Mouse (Mus musculus) frontal cortex, postnatal 36 days (tissue): ENCODE data around the gene Wscd1.

Experiments used
- DNase-seq, 2 experiments: peaks; one replicate each; pipeline ENCODE4 v3.0.0; 2022; ENCODE audit warnings: low spot score in 2 of 2

Gene Wscd1

DNA sequence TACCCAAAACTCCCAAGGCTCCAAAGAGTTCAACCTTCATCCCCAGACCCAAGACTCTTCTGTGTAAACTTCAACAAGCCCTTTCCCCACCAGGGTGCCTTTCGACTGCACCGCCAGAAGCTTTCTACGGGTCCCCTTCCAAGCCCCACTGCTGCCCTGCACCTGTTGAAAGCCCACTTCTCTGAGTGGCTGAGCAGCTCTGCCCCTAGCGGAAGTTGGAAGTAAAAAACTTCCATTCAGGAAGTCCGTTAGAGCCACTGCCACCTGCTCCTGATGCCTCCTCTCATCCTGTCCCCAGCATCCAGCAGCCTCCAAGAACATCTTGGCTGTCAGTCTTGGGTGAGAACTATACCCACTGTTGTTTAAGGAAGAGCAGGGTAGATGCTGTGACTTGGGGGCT, at the start of gene Wscd1:
TSS of gene Wscd1 (plus strand) at position 250 of the 400 bp plus-strand sequence.
- no peak for DNase-seq

DNA sequence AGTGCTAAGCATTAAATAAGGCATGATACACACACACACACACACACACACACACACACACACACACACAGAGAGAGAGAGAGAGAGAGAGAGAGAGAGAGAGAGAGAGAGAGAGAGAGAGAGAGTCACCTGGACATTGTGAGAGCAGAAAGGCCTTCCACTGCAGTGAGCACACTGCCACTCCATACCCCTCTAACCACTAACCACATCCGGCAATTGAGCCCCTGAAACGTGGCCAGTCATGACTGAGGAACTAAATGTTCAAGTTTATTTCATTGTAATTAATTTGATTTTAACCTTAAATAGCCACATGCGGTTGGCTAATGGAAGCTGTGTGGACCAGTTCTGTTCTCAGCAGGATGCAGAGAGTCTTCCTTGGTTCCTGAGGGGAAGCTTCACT, 21.7 kb upstream of the Wscd1 start:
- DNase-seq: no peak

DNA sequence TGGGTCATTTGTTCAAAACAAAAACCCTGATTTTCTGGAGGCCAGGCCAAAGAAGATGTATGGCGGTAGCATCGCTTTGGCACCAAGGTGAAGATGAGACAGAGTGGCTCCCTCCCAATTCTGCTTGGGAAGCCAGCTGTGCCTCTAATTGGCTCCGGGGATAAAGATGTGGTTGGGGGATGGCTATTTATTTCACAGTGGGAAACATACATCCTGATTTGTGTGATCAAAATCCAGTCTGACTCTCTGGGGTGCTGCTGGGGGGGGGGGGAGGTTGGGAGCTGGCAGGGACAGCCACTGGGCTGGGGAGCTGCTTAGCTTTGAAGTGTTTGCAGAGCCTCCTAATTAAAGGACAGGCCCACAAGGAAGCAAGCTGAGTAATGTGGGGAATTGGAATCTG, 20.4 kb upstream of the Wscd1 start:
- DNase-seq: no peak

DNA sequence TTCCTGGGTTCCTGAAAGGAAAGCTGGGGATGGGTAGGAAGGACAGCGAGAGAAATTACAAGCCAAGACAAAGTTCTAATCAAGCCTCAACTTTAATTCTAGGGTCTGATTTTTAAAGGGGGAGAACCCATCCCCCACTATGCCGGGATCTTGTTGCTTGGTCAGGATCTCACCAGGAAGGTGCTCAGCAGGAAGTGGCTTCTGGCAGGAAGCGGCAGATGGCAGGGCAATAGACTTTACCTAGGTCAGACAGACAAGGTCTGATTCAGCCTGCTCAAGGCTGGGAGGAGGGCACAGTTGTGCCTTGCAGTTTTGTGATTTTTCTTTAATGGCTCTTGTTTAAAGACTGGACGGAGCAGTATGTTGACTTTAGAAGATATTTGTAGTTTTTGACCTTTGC, 15.9 kb upstream of the Wscd1 start:
- no peak for DNase-seq

DNA sequence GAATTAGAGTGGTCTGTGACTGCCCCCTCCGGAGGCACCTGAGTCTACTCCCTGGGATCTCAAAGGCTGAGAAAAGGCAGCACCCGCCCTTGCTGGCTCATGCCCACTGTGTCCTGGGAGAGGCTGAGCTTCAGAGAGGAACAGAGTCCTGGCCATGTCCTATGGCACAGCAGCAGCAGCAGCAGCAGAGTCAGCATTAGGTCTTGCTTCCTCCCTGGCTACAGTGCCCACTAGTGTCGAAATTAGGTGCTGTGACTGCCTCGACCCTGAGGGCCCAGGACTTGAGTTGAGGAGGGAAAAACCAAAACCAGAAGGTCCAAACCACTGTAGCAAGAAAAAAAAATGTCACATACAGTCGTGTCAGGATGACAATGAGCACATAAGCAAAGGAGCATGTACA, 12.6 kb upstream of the Wscd1 start:
- no peak for DNase-seq

DNA sequence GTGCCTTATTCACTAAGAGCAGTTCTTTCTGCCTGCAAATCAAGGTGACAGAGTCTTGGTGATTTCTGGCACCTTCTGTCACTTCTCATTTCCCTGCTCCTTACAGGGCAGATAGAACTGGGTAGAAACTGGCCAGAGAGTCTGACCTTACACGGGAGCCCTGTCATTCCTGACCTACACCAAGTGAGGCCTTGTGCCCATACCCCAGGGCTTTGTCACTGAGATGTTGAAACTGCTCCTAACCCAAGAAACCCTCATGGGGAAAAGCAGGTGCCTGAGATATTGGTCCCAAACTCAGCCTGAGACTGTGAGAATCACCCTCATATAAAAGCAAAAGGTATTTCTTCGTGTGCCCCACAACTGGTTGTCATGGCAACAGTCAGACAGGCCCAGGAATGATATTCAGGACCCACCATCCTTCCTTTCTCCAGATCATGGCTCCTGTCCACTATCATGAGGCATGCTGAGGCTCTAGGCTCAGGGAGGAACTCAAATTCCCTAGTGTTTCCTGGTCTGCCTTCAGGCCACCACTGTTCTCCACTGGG, 11.1 kb upstream of the Wscd1 start:
- DNase-seq: no peak

DNA sequence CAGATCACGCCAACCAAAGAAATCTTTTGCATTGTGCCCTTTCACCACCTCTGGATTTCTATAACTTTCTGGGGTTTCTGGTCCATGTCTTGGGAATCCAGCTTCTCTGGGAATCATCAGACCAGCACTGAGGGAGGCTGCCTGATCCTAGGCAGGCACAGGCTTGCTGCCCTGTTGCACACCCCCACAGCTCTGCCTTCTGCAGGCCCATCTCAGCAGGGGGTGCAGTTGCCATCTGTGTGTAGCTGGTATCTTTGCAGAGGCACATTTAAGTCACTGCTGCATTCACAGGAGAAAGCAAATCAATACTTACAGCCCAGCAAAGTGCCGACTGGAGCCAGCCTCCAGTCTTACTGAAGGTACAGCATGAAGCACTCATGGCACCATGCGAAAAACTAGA, 3.8 kb upstream of the Wscd1 start:
- DNase-seq: peak; percentile 54 to 68

DNA sequence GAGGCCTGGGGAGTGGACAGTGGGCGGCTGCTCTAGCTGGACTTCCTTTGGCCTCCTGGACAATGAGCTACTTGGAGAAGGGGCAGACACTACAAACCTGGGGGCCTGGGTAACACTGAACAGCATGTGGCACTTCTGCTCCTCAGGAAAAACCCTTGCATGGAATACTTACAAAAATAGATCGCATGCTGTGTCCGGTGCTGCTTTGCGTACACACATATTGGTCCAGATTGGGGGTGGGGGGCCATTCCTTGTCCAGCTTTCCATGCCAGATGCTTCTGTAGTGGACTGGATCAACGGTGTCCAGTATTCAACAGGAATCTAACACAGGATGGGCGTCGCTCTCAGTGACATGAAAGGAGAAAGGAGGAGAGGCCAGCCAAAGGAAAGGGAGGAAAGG, 2.0 kb upstream of the Wscd1 start:
- DNase-seq: no peak

DNA sequence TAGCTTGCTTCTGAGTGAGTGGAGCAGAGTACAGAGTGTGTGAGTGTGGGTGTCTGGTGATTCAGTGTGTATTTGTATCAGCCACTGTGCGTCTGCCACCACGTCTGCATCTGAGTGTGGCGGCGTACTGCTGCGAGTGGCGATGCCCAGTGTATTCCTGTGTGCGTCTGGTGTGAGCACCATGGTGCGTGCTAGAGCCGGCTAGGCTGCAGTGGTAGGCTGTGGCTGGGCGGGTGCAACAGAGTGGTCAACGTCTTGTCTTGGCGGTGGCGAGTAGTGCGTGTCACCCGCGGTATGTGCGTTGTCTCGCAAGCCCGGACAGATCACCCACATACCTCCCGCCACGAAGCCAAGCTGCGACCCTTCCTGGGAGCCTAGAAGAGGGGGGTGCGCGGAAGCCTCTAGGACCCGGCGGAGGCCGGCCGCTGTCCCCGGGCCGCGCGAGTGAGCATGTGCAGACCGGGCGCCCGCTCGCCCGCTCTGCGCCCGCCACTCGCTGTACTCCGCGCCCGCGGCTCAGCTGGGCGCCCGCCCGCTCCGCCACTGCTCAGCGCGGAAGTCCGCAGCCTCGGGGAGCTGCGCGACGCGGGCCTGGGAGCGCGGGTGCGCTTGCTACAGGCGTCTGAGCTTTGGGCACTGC, 934 bp downstream of the Wscd1 start:
- DNase-seq: peak; percentile 73 to 77

DNA sequence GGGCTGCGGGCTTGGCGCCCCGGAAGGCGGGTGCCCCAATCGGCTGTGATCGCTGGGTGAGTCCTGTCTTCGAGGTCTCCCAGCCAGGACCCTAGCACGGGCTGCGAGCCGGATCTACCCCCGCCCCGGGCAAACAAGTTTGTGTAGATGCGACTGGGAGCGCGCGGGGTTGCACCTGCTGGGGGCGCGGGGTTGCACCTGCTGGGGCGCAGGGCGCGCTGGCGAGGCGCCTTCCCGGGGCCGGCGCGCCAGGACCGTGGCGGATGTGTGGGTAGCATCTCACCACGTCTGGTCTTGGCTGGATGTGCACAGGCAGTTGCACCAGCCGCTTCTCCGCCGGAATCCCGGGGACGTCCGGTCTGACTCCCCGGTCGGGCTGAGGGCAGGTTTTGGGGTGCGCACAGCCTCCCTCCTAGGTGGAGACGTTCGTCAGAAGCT, 1.5 kb downstream of the Wscd1 start:
- DNase-seq: no peak

DNA sequence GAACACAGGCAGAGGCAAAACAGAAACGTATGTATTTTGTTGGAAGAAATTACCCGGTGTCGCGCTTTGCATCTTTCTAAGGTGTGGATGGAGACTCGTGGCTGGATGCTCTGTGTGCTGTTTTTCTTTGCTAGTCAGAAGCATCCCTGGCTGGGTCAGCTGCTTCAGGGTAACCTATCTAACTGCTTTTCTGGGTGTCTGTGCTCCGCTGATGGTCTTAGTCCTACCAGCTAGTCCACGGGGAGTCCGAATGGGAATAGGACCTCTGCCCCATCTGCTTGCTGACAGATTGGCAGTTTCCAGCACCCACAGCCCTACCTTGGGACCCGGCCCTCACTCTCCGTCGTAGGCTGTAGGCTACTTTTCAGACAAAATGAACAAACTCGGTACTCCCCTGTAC, 2.0 kb downstream of the Wscd1 start:
- DNase-seq: no peak

DNA sequence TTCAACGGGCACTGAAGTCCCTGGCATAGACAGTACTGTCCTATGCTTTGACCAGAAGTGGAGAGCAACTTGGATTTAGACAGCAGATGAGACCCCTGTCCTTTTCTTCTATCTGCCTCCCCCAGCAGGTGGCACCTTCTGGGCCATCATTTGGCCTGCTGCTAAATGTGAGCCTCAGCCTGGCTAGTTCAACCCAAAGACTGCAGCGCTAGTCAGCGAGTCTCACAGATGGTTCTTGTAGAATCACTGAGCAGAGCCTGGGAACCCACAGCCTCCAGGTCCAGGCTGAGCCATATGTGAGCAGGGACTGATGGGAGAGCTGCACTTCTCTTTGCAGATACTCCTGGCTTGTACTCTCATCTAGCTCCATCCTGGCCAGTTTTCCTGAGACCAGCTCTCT, 2.9 kb downstream of the Wscd1 start:
- DNase-seq: no peak

DNA sequence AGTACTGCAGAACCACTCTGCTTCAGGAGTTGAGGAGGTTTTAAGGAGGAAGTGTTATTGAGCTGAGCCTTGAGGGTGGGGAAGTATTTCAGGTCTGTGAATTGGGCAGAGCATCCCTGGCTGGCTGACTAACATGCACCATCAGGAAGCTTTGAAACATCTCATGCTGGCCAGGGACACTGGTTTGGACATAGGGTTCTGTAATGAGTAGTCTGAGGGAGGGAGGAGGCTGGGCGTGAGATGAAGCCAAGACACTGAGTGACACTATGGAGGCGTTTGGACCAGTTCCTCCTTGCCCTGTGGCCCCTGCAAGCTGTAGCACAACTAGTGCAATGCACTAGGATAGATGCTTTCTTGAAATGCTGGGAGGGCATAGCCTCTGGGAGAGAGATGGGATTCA, 5.4 kb downstream of the Wscd1 start:
- DNase-seq: no peak

DNA sequence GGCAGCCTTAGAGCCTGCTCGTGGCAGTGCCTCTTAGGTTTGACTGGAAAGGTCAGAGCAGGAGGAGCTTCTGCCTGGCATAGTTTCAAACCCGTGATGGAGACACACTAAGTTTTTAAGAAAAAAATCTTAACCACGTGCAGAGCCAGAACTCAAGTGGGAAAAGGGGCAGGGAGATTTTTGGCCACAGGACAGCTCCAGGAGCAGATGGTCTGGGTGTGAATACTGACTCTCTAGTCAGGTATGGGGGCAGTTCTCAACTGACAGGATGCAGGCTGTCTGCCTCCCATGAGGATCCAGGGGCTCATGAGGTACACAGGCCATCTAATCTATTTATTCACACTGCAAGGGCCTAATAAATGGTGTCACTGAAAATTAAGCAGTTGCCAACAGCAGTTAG, 6.6 kb downstream of the Wscd1 start:
- DNase-seq: no peak

DNA sequence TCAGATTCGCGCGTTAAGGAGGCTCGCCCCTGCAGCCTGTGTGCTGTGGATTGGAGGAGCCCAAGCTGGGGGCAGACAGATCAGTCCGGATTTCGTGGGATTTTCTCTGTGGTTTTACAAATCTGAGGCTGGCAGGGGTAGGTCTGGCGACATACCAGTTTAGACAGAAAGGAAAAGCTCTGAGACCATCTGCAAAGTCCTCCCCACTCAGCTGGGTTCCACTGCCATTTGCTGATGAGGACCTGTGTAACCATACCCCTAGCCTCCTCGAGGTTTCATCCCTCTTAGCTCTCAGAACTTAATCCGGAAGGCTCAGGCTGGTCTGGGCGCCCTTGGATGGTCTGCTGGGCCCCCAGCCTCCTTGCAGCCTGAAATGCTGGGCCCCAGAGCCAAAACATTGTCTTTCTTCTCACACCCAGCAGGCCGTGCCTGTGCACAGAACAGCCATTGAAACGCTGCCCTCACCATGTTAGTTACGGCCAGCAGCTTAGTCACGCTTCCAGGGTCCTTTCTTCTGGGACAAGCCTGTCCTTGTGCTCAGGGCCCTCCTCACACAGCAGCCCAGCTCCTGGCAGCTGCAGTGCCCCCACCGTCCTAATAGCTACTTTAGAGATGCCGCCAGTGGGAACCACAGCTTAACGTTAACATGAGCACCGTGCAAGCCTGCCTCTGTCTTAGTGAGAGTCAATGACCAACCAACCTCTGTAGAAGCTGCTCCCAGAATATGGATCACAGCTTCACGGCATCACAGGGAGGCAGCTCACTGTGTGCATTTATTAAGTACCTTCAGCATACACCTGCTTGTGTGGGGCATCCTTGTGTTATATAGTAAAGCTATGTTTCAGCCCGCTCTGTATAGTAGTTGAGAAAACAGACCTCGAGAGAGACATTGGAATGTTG, 8.7 kb downstream of the Wscd1 start:
- peak; percentile 64 to 75 for DNase-seq

DNA sequence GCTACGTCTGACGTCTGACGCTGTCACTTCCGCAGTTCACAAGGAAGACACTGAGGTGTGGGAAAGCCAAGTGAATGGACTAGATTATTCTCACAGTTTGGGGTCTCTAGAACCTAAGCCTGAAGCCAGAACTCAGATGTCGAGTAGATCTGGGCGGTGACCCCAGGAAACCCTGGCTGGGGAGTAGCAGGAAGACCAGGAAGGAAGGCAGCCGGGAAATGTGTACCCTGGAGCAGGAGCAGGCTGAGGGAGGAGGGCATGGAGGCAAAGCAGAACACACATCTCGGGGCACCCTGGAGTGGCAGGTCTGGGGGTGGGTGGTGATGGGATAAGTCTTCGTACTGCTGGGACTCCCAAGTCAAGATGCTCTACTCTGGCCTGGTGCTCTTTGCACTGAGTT, 11.3 kb downstream of the Wscd1 start:
- no peak for DNase-seq

DNA sequence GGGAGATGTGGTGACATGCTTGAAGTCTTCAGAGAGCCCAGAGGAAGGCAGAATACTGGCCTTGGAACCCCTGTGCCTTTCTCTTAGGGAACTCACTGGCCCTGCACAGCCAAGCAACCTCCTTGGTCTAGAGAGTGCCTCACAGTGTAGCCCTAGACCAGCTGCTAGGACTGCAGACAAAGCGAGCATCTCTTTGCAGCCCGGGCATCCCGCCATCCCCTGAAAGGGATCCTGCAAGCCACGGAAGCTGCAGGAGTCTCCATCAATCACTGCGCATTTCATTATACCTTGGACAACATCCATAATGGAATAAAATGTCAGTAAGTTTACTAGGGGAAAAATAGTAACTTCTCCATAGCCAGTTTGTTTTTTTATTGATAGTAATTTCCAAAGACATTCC, 13.4 kb downstream of the Wscd1 start:
- DNase-seq: no peak

DNA sequence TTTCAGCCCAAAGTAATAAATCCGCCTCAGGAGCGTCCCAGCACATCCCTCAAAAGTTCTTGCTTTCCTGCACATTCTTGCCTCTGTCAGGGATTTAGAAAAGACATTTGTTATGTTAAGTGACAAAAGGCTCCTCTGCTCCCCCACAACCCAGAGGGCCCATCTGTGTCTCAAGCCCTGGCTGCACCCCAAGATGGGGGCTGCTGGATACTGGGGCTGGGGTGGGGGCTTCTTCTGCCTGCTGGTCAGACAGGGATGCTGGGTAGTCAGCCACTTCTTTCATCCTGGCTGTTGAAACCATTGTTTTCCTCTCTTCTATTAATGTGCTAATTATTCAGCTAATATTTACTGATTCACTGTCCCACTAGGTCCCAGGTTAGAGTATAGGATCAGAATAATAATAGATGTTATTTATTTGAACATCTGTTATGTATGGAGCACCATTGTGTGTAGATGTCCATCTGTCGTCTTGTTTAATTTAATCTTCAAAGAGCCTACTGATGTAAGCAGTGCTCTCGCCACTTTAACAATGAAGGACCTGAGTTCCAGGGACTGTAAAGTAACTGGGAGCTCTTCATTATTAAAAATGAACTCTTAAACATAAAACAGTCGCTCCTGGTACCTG, 14.0 kb downstream of the Wscd1 start:
- no peak for DNase-seq

DNA sequence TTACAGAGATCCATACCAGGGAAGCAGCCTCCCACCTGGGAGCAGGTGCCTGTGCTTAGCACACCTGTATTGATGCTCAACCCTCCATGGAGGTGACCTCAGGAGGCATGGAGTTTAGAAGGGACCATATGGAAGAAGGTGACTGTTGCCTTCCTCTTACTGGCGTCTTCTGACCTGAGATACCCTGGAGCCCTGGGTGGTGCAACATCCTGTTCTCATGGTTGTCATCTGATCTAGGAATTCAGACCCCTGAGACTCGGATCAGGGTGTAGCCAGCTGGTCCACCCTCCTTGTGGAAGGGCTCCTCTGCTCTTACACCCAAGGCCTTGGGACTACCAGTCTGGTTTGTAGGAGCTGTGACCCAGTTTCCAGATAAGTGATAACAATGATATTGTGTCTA, 15.0 kb downstream of the Wscd1 start:
- no peak for DNase-seq

DNA sequence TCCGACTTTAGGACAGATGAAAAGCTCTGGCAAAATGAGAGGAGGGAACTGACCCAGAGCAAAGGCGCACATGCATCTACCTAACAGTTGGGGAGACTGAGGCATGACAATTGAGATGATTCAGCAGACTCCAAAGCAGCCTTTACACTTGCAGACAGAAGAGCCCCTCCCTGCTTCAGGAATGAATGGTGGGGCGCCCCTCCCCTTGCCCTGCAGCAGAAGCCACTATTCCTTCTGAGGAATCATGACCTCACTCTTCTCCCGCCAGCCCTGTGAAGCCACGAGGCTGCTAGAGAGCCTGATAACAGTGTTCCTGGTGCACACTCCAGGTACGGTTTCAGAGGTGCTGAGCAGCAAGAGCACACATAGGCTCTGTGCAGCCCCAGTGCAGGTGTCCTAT, 15.6 kb downstream of the Wscd1 start:
- DNase-seq: no peak

DNA sequence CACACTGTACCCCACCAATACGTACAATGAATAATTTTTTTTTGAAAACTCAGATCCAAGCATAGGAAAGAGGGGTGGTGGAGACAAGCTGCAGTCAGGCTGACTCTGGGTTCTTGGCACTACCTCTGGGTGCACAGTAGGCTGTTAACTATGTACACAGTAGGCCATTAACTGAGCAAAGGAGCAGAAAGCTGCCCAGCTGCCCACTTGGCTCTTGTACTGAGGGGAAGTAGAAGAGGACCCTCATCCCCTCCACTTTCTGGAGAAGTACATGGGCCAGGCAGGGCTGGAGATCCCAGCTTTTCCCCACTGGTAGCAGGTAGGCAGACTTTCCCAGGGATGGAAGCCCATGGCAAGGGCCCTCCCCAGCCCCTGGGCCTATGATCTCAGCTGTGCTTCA, 16.7 kb downstream of the Wscd1 start:
- no peak for DNase-seq

DNA sequence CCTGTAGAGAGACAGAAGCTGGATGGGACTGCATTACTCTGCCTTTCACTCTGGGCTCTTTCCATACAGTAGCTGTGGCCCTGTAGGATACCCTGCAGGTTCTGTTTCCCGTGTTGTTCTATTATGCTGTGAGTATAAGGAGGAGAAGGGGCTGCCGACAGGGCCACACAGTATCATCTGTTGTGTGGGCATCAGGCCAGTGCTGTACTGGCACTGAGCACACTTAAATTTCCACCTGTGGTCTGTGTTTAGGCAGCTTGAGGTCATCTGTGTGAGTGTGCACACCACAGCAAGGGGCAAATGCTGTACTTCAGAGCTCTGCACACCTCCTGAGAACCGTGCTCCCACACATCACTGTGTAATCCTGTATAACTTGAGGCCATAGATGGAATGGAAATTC, 18.0 kb downstream of the Wscd1 start:
- no peak for DNase-seq

DNA sequence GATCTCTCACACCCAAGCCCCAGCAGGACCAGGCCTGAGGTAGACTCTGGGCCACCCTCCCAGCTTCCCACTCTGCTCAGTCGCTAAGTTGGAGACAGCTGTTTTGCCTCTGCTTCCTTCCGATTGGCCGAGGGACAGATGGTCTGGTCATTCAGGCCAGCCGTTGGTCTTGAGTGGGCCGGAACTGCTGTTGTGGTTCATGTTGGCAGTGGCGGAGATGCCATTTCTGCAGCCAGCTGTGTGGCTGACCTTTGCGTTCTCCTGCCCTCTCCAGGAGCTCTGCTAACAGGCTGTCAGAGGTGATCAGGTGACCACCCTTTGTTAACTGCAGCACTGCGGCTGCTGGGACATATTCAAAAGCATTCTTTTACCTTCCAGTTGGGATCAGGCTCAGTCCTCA, 20.0 kb downstream of the Wscd1 start:
- no peak for DNase-seq
